Mouse (Mus musculus): ENCODE measurements around the gene Bcas3.

- no peak for TF ChIP-seq CTCF (IDR thresholded peaks at IDR 0.05; ENCODE audit: low read depth, low read length)
- no peak for TF ChIP-seq TAL1 (conservative IDR thresholded peaks at IDR 0.05; ENCODE audit: low read depth, low read length)
- no peak for TF ChIP-seq GATA1 (IDR thresholded peaks at IDR 0.05; ENCODE audit: borderline replicate concordance, low read length)
- TF ChIP-seq GATA2 (IDR thresholded peaks at IDR 0.05; ENCODE audit: borderline replicate concordance, low read depth, low read length), result no peak
Measured at GRCm38 (mm10) chr11:85698242-85698641, 345.3 kb downstream of the Bcas3 start.

All from G1E (cell line).